Comparison of ENCODE assay signal across 29 mouse cellular contexts in genomic region chr2:164425401-164425800, GRCm38 (mm10). TPM values are rescaled to one million over a fixed set of nuclear protein-coding genes. Genes with fewer than 3 reads are reported as not detected.
A peak's percentile ranks its signal among the peaks of the same experiment; 100 is the strongest.
DNase-seq lines count a peak whose midpoint lies in the region; ATAC-seq and TF ChIP-seq lines count a peak whose summit lies in the region.
"Had no signal": no experiment of that assay in that cellular context is flagged by ENCODE, and none has a peak within 500 bp of the region (broad histone marks: within the 10 kb centered on the region; RNA-seq: fewer than 3 reads in every experiment).

No protein-coding gene starts in this region.

- H3K36me3 ChIP-seq in forebrain, postnatal 0 days (ENCODE audit: insufficient read depth), result no peaks in the 10 kb centered on the region
- H3K36me3 ChIP-seq in forebrain, embryonic 13.5 days (ENCODE audit: poor library complexity, severe bottlenecking), result no peaks in the 10 kb centered on the region
- H3K36me3 ChIP-seq in kidney, embryonic 16.5 days (ENCODE audit: insufficient read depth, low read length), result peaks cover 36% of the 10 kb centered on the region
- H3K36me3 ChIP-seq in midbrain, embryonic 11.5 days (ENCODE audit: control insufficient read depth, insufficient read depth, low read length), result no peaks in the 10 kb centered on the region
- H3K36me3 ChIP-seq: hindbrain, embryonic 12.5 days; midbrain, embryonic 15.5 days; neural tube, embryonic 12.5 days had no signal

- no peaks in the 10 kb centered on the region for H3K4me1 ChIP-seq in forebrain, postnatal 0 days (ENCODE audit: insufficient read depth)
- H3K4me1 ChIP-seq in forebrain, embryonic 13.5 days, result no peaks in the 10 kb centered on the region
- peaks cover 11% of the 10 kb centered on the region for H3K4me1 ChIP-seq in kidney, embryonic 16.5 days (ENCODE audit: insufficient read depth, low read length)
- no peaks in the 10 kb centered on the region for H3K4me1 ChIP-seq in midbrain, embryonic 11.5 days (ENCODE audit: control insufficient read depth, insufficient read depth, low read length)
- H3K4me1 ChIP-seq: midbrain, embryonic 15.5 days; neural tube, embryonic 12.5 days had no signal

- H3K4me3 ChIP-seq in forebrain, postnatal 0 days (ENCODE audit: low read depth, low read length), result no peak overlapping the region
- H3K4me3 ChIP-seq in forebrain, embryonic 13.5 days, result no peak overlapping the region
- no peak overlapping the region for H3K4me3 ChIP-seq in kidney, embryonic 16.5 days (ENCODE audit: low read length)
- H3K4me3 ChIP-seq in midbrain, embryonic 11.5 days (ENCODE audit: low read depth, low read length), result no peak overlapping the region
- H3K4me3 ChIP-seq: embryonic facial prominence, embryonic 15.5 days; heart, embryonic 12.5 days; hindbrain, embryonic 12.5 days; limb, embryonic 15.5 days; midbrain, embryonic 15.5 days; neural tube, embryonic 12.5 days had no signal

- no peaks in the 10 kb centered on the region for H3K9me3 ChIP-seq in forebrain, postnatal 0 days (ENCODE audit: low read length)
- H3K9me3 ChIP-seq in forebrain, embryonic 13.5 days (replicated peaks), result no peaks in the 10 kb centered on the region
- H3K9me3 ChIP-seq in kidney, embryonic 16.5 days (ENCODE audit: low read length), result no peaks in the 10 kb centered on the region
- no peaks in the 10 kb centered on the region for H3K9me3 ChIP-seq in midbrain, embryonic 11.5 days (ENCODE audit: control insufficient read depth, low read length)
- H3K9me3 ChIP-seq: embryonic facial prominence, embryonic 15.5 days; heart, embryonic 12.5 days; hindbrain, embryonic 12.5 days; limb, embryonic 15.5 days; midbrain, embryonic 15.5 days; neural tube, embryonic 12.5 days had no signal

- no peak for ATAC-seq in forebrain, postnatal 0 days
- ATAC-seq in forebrain, embryonic 13.5 days, result no peak
- ATAC-seq in kidney, embryonic 16.5 days (ENCODE audit: low FRiP score, low TSS enrichment), result no peak
- no peak for ATAC-seq in midbrain, embryonic 11.5 days (ENCODE audit: low FRiP score)
- ATAC-seq: inflammation-experienced regulatory T-cells, adult 6 months; midbrain, embryonic 15.5 days; Patski had no signal

- TF ChIP-seq CTCF in forebrain, postnatal 0 days (IDR thresholded peaks at IDR 0.05; ENCODE audit: low read depth), result no peak
- no peak for TF ChIP-seq CTCF in brain, embryonic 14.5 days (IDR thresholded peaks at IDR 0.05; ENCODE audit: borderline replicate concordance, extremely low read depth, insufficient read depth, insufficient read length)

- DNase-seq in forebrain, postnatal 0 days, result peak; percentile 31
- DNase-seq in kidney, adult 18-20 months, result peak; percentile 52
- DNase-seq in brain, embryonic 14.5 days (ENCODE audit: low read depth), result peak; percentile 58
- DNase-seq in kidney, postnatal 25 days, result peak; percentile 78 to 88
- no peak for DNase-seq in midbrain, embryonic 11.5 days (ENCODE audit: low spot score, missing footprints)
- DNase-seq: adrenal gland, adult 2 months; cerebellum, adult 8-10 months; gastrocnemius, postnatal 14 days; heart, adult 18-20 months; layer of hippocampus, adult 9-11 months; lung, postnatal 4 days; right cerebral cortex, postnatal 25 days; spleen, adult 18-20 months had no signal

- H3K4me2 ChIP-seq in forebrain, postnatal 0 days (ENCODE audit: low read depth), result no peak overlapping the region
- no peak overlapping the region for H3K4me2 ChIP-seq in forebrain, embryonic 13.5 days
- H3K4me2 ChIP-seq in kidney, embryonic 16.5 days (replicated peaks; ENCODE audit: low read depth, low read length), result no peak overlapping the region
- H3K4me2 ChIP-seq in midbrain, embryonic 11.5 days, result no peak overlapping the region
- H3K4me2 ChIP-seq: embryonic facial prominence, embryonic 15.5 days; heart, embryonic 12.5 days; hindbrain, embryonic 12.5 days; limb, embryonic 15.5 days; midbrain, embryonic 15.5 days; neural tube, embryonic 12.5 days had no signal

- no peak overlapping the region for H3K9ac ChIP-seq in forebrain, postnatal 0 days
- H3K9ac ChIP-seq in forebrain, embryonic 13.5 days, result no peak overlapping the region
- H3K9ac ChIP-seq in kidney, embryonic 16.5 days (replicated peaks; ENCODE audit: low read length), result no peak overlapping the region
- no peak overlapping the region for H3K9ac ChIP-seq in midbrain, embryonic 11.5 days (ENCODE audit: low read length)
- H3K9ac ChIP-seq: embryonic facial prominence, embryonic 15.5 days; heart, embryonic 12.5 days; hindbrain, embryonic 12.5 days; limb, embryonic 15.5 days; midbrain, embryonic 15.5 days; neural tube, embryonic 12.5 days had no signal

- no peak for TF ChIP-seq POLR2A in brain, embryonic 14.5 days (IDR thresholded peaks at IDR 0.05; ENCODE audit: borderline replicate concordance, extremely low read depth, insufficient read depth, insufficient read length, poor library complexity, severe bottlenecking)

- H3K27ac ChIP-seq in forebrain, postnatal 0 days (ENCODE audit: low read depth, low read length), result no peak overlapping the region
- no peak overlapping the region for H3K27ac ChIP-seq in forebrain, embryonic 13.5 days
- no peak overlapping the region for H3K27ac ChIP-seq in kidney, embryonic 16.5 days (ENCODE audit: low read length)
- H3K27ac ChIP-seq in midbrain, embryonic 11.5 days (ENCODE audit: low read depth, low read length), result no peak overlapping the region
- H3K27ac ChIP-seq: embryonic facial prominence, embryonic 15.5 days; hindbrain, embryonic 12.5 days; limb, embryonic 15.5 days; midbrain, embryonic 15.5 days; neural tube, embryonic 12.5 days had no signal

- 74% methylated on average over 5 of the region's 5 CpGs for WGBS in forebrain, postnatal 0 days
- 81% methylated on average over 5 of the region's 5 CpGs for WGBS in forebrain, embryonic 13.5 days
- WGBS in kidney, embryonic 16.5 days, result 87% methylated on average over 5 of the region's 5 CpGs
- WGBS in midbrain, embryonic 11.5 days, result 89% methylated on average over 5 of the region's 5 CpGs

- H3K27me3 ChIP-seq in forebrain, postnatal 0 days (ENCODE audit: insufficient read depth, low read length), result no peaks in the 10 kb centered on the region
- H3K27me3 ChIP-seq in forebrain, embryonic 13.5 days, result no peaks in the 10 kb centered on the region
- no peaks in the 10 kb centered on the region for H3K27me3 ChIP-seq in kidney, embryonic 16.5 days (ENCODE audit: insufficient read depth, low read length)
- H3K27me3 ChIP-seq in midbrain, embryonic 11.5 days (ENCODE audit: control insufficient read depth, insufficient read depth, low read length), result no peaks in the 10 kb centered on the region
- H3K27me3 ChIP-seq: embryonic facial prominence, embryonic 15.5 days; limb, embryonic 15.5 days; midbrain, embryonic 15.5 days; neural tube, embryonic 12.5 days; Patski had no signal

RNA-seq across cellular contexts. Expression of gene Sdc4, which starts 18.3 kb away (rescaled TPM):
- 11.8 and 14.0 TPM in 2 replicates for total RNA-seq in forebrain, postnatal 0 days (2014; rRNA removed)
- 8.0 and 16.5 TPM in 2 replicates for polyA plus RNA-seq in forebrain, postnatal 0 days (2015; fragmentation: Nextera tagmentation; extraction: Ambion mirVana)
- polyA plus RNA-seq in forebrain, embryonic 13.5 days (2015; fragmentation: Nextera tagmentation; extraction: Ambion mirVana), result 7.9 and 8.6 TPM in 2 replicates
- 204 and 209 TPM in 2 replicates for polyA plus RNA-seq in kidney, embryonic 16.5 days (2015; fragmentation: Nextera tagmentation; extraction: Ambion mirVana)
- 2.3 and 3.7 TPM in 2 replicates for polyA plus RNA-seq in brain, embryonic 14.5 days (2012; rRNA removed)
- 9.7 and 9.9 TPM in 2 replicates for polyA plus RNA-seq in midbrain, embryonic 11.5 days (2014; fragmentation: Nextera tagmentation; extraction: Ambion mirVana)

RNA-seq across cellular contexts. Expression of gene Matn4, which starts 20.4 kb away (rescaled TPM):
- total RNA-seq in forebrain, postnatal 0 days (2014; rRNA removed), result 6.2 and 6.3 TPM in 2 replicates
- 3.3 and 7.1 TPM in 2 replicates for polyA plus RNA-seq in forebrain, postnatal 0 days (2015; fragmentation: Nextera tagmentation; extraction: Ambion mirVana)
- 0.15 and 0.45 TPM in 2 replicates for polyA plus RNA-seq in forebrain, embryonic 13.5 days (2015; fragmentation: Nextera tagmentation; extraction: Ambion mirVana)
- 0.75 and 2.0 TPM in 2 replicates for polyA plus RNA-seq in kidney, embryonic 16.5 days (2015; fragmentation: Nextera tagmentation; extraction: Ambion mirVana)
- 1.8 and 2.5 TPM in 2 replicates for polyA plus RNA-seq in brain, embryonic 14.5 days (2012; rRNA removed)
- polyA plus RNA-seq in midbrain, embryonic 11.5 days (2014; fragmentation: Nextera tagmentation; extraction: Ambion mirVana), result 0.10 and 0.23 TPM in 2 replicates
- total RNA-seq: common myeloid progenitor, adult 5-6 weeks had no signal

RNA-seq across cellular contexts. Expression of gene Rbpjl, which starts 22.5 kb away (rescaled TPM):
- 0.46 TPM in 1 of 2 replicates, not detected in the other for total RNA-seq in forebrain, postnatal 0 days (2014; rRNA removed)
- 0.17 and 0.33 TPM in 2 replicates for polyA plus RNA-seq in forebrain, postnatal 0 days (2015; fragmentation: Nextera tagmentation; extraction: Ambion mirVana)
- not detected in 2 replicates for polyA plus RNA-seq in forebrain, embryonic 13.5 days (2015; fragmentation: Nextera tagmentation; extraction: Ambion mirVana)
- 0.06 and 0.29 TPM in 2 replicates for polyA plus RNA-seq in kidney, embryonic 16.5 days (2015; fragmentation: Nextera tagmentation; extraction: Ambion mirVana)
- 0.04 and 0.10 TPM in 2 replicates for polyA plus RNA-seq in brain, embryonic 14.5 days (2012; rRNA removed)
- polyA plus RNA-seq in midbrain, embryonic 11.5 days (2014; fragmentation: Nextera tagmentation; extraction: Ambion mirVana), result not detected in 2 replicates
- total RNA-seq: adrenal gland, adult 2 months; common myeloid progenitor, adult 5-6 weeks; heart, adult 18-20 months; heart, postnatal 25 days; megakaryocyte-erythroid progenitor cell, adult 5-6 weeks had no signal
- polyA plus RNA-seq: adrenal gland, adult 2 months; inflammation-experienced regulatory T-cells, adult 6 months; large intestine, adult 2 months; midbrain, embryonic 15.5 days; thymus, postnatal 0 days had no signal

RNA-seq across cellular contexts. Expression of gene Sys1, which starts 31.4 kb away (rescaled TPM):
- 88.0 and 167 TPM in 2 replicates for total RNA-seq in forebrain, postnatal 0 days (2014; rRNA removed)
- polyA plus RNA-seq in forebrain, postnatal 0 days (2015; fragmentation: Nextera tagmentation; extraction: Ambion mirVana), result 105 and 110 TPM in 2 replicates
- 71.8 and 72.4 TPM in 2 replicates for polyA plus RNA-seq in forebrain, embryonic 13.5 days (2015; fragmentation: Nextera tagmentation; extraction: Ambion mirVana)
- polyA plus RNA-seq in kidney, embryonic 16.5 days (2015; fragmentation: Nextera tagmentation; extraction: Ambion mirVana), result 65.9 and 67.0 TPM in 2 replicates
- polyA plus RNA-seq in brain, embryonic 14.5 days (2012; rRNA removed), result 69.6 and 82.0 TPM in 2 replicates
- 62.0 and 63.6 TPM in 2 replicates for polyA plus RNA-seq in midbrain, embryonic 11.5 days (2014; fragmentation: Nextera tagmentation; extraction: Ambion mirVana)

RNA-seq across cellular contexts. Expression of gene Gm20458, which starts 35.4 kb away (rescaled TPM):
- total RNA-seq in forebrain, postnatal 0 days (2014; rRNA removed), result 3.6 and 10.5 TPM in 2 replicates
- 10.0 and 10.7 TPM in 2 replicates for polyA plus RNA-seq in forebrain, postnatal 0 days (2015; fragmentation: Nextera tagmentation; extraction: Ambion mirVana)
- polyA plus RNA-seq in forebrain, embryonic 13.5 days (2015; fragmentation: Nextera tagmentation; extraction: Ambion mirVana), result 3.6 and 3.7 TPM in 2 replicates
- 8.1 and 14.0 TPM in 2 replicates for polyA plus RNA-seq in kidney, embryonic 16.5 days (2015; fragmentation: Nextera tagmentation; extraction: Ambion mirVana)
- 8.0 and 10.2 TPM in 2 replicates for polyA plus RNA-seq in brain, embryonic 14.5 days (2012; rRNA removed)
- 4.7 and 5.0 TPM in 2 replicates for polyA plus RNA-seq in midbrain, embryonic 11.5 days (2014; fragmentation: Nextera tagmentation; extraction: Ambion mirVana)
- total RNA-seq: ES-E14; megakaryocyte-erythroid progenitor cell, adult 5-6 weeks had no signal

Comparison
In these comparisons a context has a peak if more than half of its experiments do, and no peak if none do; other contexts are left out.
1. RNA of gene Sdc4, which starts 18.3 kb away (polyA plus RNA-seq): 204 to 209 TPM in kidney, embryonic 16.5 days; 8.0 to 16.5 TPM in forebrain, postnatal 0 days, 9.7 to 9.9 TPM in midbrain, embryonic 11.5 days, 7.9 to 8.6 TPM in forebrain, embryonic 13.5 days and 2.3 to 3.7 TPM in brain, embryonic 14.5 days; every median in the first group is over 10 times any median in the second.